Mouse (Mus musculus): ENCODE measurements around the gene Pi4k2a.

The Pi4k2a gene

DNA sequence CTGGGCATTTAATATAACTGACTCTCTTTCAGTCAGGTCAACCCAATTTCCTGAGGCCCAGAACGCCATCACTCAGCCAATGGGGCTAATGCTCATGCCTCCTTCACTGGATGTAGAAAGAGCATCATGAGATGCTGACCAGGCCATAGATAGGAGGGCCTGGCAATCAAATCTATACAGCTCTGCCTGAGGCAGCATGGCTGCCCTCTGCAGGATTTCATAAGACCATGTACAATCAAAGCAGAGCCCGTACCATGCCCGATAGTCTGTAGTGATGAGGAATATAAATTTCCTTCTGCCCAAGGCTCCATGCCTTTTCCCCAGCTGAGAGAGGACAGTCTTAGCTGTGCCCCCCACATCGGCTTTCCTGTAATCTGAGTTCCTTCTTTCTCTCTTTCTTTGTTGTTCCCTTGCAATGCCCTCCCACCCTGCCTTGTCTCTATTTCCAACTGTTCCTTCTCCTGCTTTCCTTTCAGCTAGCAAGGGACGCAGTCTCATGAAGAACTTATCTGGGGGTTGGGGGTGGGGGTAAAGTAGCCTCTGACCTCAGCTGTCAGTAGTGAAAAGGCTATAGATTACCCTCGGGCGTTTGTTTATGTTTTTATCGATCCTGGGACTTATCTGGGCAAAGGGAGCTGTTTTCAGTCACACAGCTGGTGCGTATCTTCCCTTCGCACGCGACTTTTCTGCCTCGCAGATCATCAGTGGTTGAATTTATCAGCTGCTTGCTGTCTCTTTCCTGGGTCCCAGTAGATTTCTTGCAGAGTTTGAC, 68.2 kb downstream of the Pi4k2a start:
- no peak for TF ChIP-seq GATA4 (IDR thresholded peaks at IDR 0.05; ENCODE audit: insufficient replicate concordance, low read length)

GRCm38 (mm10) chr19:42163764-42164163, 73.5 kb downstream of the Pi4k2a start, which contains the start of gene Zfyve27:
Zfyve27 (plus strand) TSS chr19:42163951.
- TF ChIP-seq GATA4 (IDR thresholded peaks at IDR 0.05; ENCODE audit: insufficient replicate concordance, low read length), result no peak

GRCm38 (mm10) chr19:42164188-42164587, 73.9 kb downstream of the Pi4k2a start:
- TF ChIP-seq GATA4 (IDR thresholded peaks at IDR 0.05; ENCODE audit: insufficient replicate concordance, low read length), result no peak

GRCm38 (mm10) chr19:42166130-42166529, 75.9 kb downstream of the Pi4k2a start:
- no peak for TF ChIP-seq GATA4 (IDR thresholded peaks at IDR 0.05; ENCODE audit: insufficient replicate concordance, low read length)

DNA sequence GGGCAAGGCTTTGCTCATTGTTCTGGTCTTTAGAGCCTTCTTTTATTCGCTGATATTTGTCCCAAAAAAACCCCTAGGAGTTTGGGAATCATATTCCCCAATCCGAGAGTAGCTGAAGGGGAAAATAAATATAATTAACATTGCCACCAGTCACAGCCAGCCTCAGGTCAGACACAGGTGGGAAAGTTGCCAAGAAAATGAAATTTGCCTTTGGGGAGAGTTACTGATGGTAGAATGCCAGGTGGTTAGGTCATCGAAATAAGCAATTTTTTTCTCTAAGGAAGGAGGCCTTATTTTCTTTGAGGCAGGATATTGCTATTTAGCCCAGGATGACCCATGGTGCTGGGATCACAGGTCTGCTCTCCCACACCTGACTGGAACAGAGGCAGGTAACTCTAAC, 76.5 kb downstream of the Pi4k2a start:
- TF ChIP-seq GATA4 (IDR thresholded peaks at IDR 0.05; ENCODE audit: insufficient replicate concordance, low read length), result no peak

- TF ChIP-seq GATA4 (IDR thresholded peaks at IDR 0.05; ENCODE audit: insufficient replicate concordance, low read length), result no peak
These were observed 77.2 kb downstream of the Pi4k2a start for GRCm38 (mm10) chr19:42167489-42167888.

- no peak for TF ChIP-seq GATA4 (IDR thresholded peaks at IDR 0.05; ENCODE audit: insufficient replicate concordance, low read length)
These were observed 79.2 kb downstream of the Pi4k2a start for GRCm38 (mm10) chr19:42169322-42169975.

GRCm38 (mm10) chr19:42170025-42170969, 80.0 kb downstream of the Pi4k2a start:
- no peak; the same call in 1 of the 2 replicates for TF ChIP-seq GATA4 (IDR thresholded peaks at IDR 0.05; ENCODE audit: insufficient replicate concordance, low read length)
